Mouse (Mus musculus) thymus, adult 2 months (tissue): ENCODE measurements around the gene Phf21a.

Experiments used
- CTCF ChIP-seq: fragments of 200-500 bp; IDR thresholded peaks from 2 replicates; pipeline ENCODE4 v1.5.1; 2012; ENCODE audit warnings: mild to moderate bottlenecking, control low read depth, low read length, moderate library complexity, borderline replicate concordance; ENCODE audit not compliant: control insufficient read depth, poor library complexity, insufficient read depth; ENCODE audit errors: extremely low read depth
- POLR2A ChIP-seq: fragments of 200-500 bp; IDR thresholded peaks from 2 replicates; pipeline ENCODE4 v1.6.1; 2012; ENCODE audit warnings: mild to moderate bottlenecking, low read length, control low read depth, moderate library complexity; ENCODE audit not compliant: control insufficient read depth, poor library complexity, insufficient read depth; ENCODE audit errors: extremely low read depth

- TF ChIP-seq POLR2A: no peak
- no peak for TF ChIP-seq CTCF
These were observed 47.5 kb downstream of the Phf21a start for GRCm38 (mm10) chr2:92140383-92140782.
